In the genomic region with DNA sequence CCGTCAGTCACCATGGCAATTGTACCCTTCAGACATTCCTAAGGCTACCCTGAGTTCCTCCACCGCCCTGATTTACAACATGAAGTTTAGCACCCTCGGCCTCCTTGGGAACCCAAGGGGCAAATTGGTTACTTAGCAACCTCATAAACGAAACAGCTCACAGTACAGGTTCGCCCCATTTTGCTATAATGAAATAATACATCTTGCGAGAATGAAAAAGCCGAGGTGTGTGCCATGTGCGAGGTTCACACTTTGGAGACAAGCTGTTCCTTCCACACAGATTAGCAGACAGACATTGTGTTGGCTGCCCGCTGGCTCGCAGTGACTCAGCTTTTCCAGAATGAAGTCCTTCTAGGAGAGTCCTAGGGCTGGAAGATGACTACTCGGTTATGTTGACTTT, we compare ENCODE assay signal across 10 mouse cellular contexts.
A peak's percentile ranks its signal among the peaks of the same experiment; 100 is the strongest.
DNase-seq lines count a peak whose midpoint lies in the region; ATAC-seq and TF ChIP-seq lines count a peak whose summit lies in the region.
"Had no signal": no experiment of that assay in that cellular context is flagged by ENCODE, and none has a peak within 500 bp of the region (broad histone marks: within the 10 kb centered on the region; RNA-seq: fewer than 3 reads in every experiment).

No protein-coding gene starts in this region.

- H3K4me2 ChIP-seq in forebrain, postnatal 0 days (ENCODE audit: low read depth): no peak overlapping the region
- H3K4me2 ChIP-seq: heart, embryonic 13.5 days; liver, embryonic 13.5 days had no signal

- peak; percentile 18 for DNase-seq in gastrocnemius, adult 18-20 months (ENCODE audit: low spot score)
- DNase-seq in gastrocnemius, postnatal 10 days: no peak
- DNase-seq in R1 (ENCODE audit: low read depth, low spot score) (peak; percentile 17), MN1 (ENCODE audit: low spot score) (no peak)
- DNase-seq in forebrain, postnatal 0 days: peak; percentile 63
- DNase-seq in left cerebral cortex, postnatal 14 days (ENCODE audit: low spot score in 2 of 2): peak; percentile 72 to 77
- no peak for DNase-seq in heart, postnatal 10 days
- DNase-seq in thymus, adult 18-20 months: no peak
- DNase-seq: liver, embryonic 13.5 days had no signal

- H3K27ac ChIP-seq in forebrain, postnatal 0 days (ENCODE audit: low read depth, low read length): no peak overlapping the region
- H3K27ac ChIP-seq: heart, embryonic 13.5 days; liver, embryonic 13.5 days had no signal

- TF ChIP-seq CTCF in forebrain, postnatal 0 days (IDR thresholded peaks at IDR 0.05; ENCODE audit: low read depth): no peak

- no peak overlapping the region for H3K9ac ChIP-seq in forebrain, postnatal 0 days
- H3K9ac ChIP-seq: heart, embryonic 13.5 days; liver, embryonic 13.5 days had no signal

- no peaks in the 10 kb centered on the region for H3K36me3 ChIP-seq in forebrain, postnatal 0 days (ENCODE audit: insufficient read depth)
- H3K36me3 ChIP-seq: heart, embryonic 13.5 days; liver, embryonic 13.5 days had no signal

- H3K27me3 ChIP-seq in forebrain, postnatal 0 days (ENCODE audit: insufficient read depth, low read length): no peaks in the 10 kb centered on the region
- H3K27me3 ChIP-seq: heart, embryonic 13.5 days; liver, embryonic 13.5 days had no signal

- no peak overlapping the region for H3K4me3 ChIP-seq in forebrain, postnatal 0 days (ENCODE audit: low read depth, low read length)
- H3K4me3 ChIP-seq: heart, embryonic 13.5 days; liver, embryonic 13.5 days had no signal

- intact Hi-C loops in left cerebral cortex, postnatal 14 days (cut with DNase I): no loop called here
- intact Hi-C loops in heart, postnatal 10 days (cut with DNase I): no loop called here

- ATAC-seq in forebrain, postnatal 0 days: peak; percentile 50

- H3K9me3 ChIP-seq in forebrain, postnatal 0 days (ENCODE audit: low read length): no peaks in the 10 kb centered on the region
- H3K9me3 ChIP-seq: heart, embryonic 13.5 days had no signal

- no peaks in the 10 kb centered on the region; the same call in 1 of the 2 replicates for H3K4me1 ChIP-seq in forebrain, postnatal 0 days (ENCODE audit: insufficient read depth)
- H3K4me1 ChIP-seq: liver, embryonic 13.5 days had no signal

- WGBS in forebrain, postnatal 0 days: 42% methylated on average over 11 of the region's 11 CpGs

Comparison
In these comparisons a context has a peak if more than half of its experiments do, and no peak if none do; other contexts are left out.
1. DNase-seq: peak in gastrocnemius, adult 18-20 months (single experiment), R1 (single experiment), forebrain, postnatal 0 days (single experiment) and left cerebral cortex, postnatal 14 days (2 of 2); none in gastrocnemius, postnatal 10 days (single experiment), heart, postnatal 10 days (0 of 2), MN1 (single experiment) and thymus, adult 18-20 months (0 of 2).